Mouse (Mus musculus) brain, embryonic 14.5 days (tissue): Measurements from ENCODE around the gene Dqx1.

Experiments
- CTCF ChIP-seq: fragments of 200-500 bp; IDR thresholded peaks from 2 replicates; pipeline ENCODE4 v1.5.1; 2012; ENCODE audit warnings: inconsistent platforms, mild to moderate bottlenecking, moderate library complexity, borderline replicate concordance; ENCODE audit not compliant: insufficient read depth, insufficient read length; ENCODE audit errors: extremely low read depth
- POLR2A ChIP-seq: fragments of 200-500 bp; IDR thresholded peaks from 2 replicates; pipeline ENCODE4 v1.6.1; 2012; ENCODE audit warnings: mild to moderate bottlenecking, inconsistent platforms, borderline replicate concordance; ENCODE audit not compliant: poor library complexity, insufficient read depth, insufficient read length, severe bottlenecking; ENCODE audit errors: extremely low read depth

- TF ChIP-seq POLR2A (no peak), CTCF (no peak)
These were observed 29.7 kb downstream of the Dqx1 start for GRCm38 (mm10) chr6:83087205-83087925.
